Mouse (Mus musculus): ENCODE measurements around the gene Ehbp1l1. TPM values are rescaled to one million over a fixed set of nuclear protein-coding genes. Genes with fewer than 3 reads are reported as not detected.
"Not testable (repeated sequence)": the region's sequence is repeated elsewhere in the genome, so short reads cannot be mapped to it uniquely, and the experiment has no call there.

Gene Ehbp1l1
- total RNA-seq, 2 experiments from 2014 or later: 140 to 149 TPM

DNA sequence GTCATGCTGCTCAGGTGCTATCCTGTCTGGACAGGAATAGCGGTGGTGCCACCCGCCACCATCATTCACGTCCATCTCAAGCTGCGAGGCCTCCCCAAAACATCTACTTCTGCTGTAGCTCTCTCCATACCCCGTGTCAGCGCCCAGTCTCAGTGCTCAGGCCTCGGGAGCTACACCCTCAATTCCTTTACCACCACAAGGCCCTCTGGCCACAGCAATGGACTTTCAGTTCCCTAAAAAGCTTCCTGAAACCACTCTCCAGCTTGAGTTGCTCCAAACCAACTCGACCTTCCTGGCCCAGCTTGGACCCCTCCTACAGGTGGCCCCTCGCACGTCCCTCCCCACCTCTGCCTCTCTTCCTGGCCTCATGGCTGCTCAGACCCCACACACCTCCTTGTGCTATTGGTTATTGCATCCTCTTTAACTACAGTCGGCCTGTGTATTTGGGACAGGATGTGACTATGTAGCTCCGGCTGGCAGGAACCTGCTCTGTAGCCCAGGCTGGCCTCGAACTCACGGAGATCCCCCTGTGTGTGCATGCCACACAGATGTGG, 14.1 kb downstream of the Ehbp1l1 start:
- intact Hi-C loops (cut with DNase I): loop anchor here (1.0 to 5.0 kb wide), 4 partner anchors 16 to 165 kb away; partner anchors contain the start of genes Frmd8 and Slc25a45
- no peak for DNase-seq (ENCODE audit: low spot score)

DNA sequence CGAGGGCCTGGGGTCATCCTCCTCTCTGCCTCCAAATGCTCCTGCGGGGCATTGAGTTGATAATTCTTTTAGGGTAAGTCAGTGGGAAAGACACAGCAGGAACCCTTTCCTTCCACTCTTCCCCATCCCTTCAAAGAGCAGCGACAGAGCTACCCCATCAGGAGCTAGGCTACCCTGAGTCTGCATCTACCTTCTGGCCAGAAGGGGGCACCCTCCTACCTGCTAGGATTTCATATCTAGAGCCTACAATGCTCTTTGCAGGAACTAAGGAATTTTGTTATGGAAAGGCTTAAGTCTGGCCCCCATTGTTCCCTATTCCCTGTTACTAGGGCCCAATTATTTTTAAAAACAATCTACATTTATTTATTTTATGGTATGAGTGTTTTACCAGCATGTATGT, 14.9 kb downstream of the Ehbp1l1 start:
- intact Hi-C loops (cut with DNase I): loop anchor here (1.0 to 5.0 kb wide), 4 partner anchors 17 to 166 kb away; partner anchors contain the start of genes Frmd8 and Slc25a45
- no peak for DNase-seq (ENCODE audit: low spot score)

- intact Hi-C loops (cut with DNase I): loop anchor here (2.0 to 5.0 kb wide), 2 partner anchors 18 to 167 kb away; partner anchors contain the start of genes Frmd8 and Slc25a45
- no peak for DNase-seq (ENCODE audit: low spot score)
Observed at GRCm38 (mm10) chr19:5710581-5710980, 15.5 kb downstream of the Ehbp1l1 start.

GRCm38 (mm10) chr19:5710068-5710467, 16.0 kb downstream of the Ehbp1l1 start:
- intact Hi-C loops (cut with DNase I): loop anchor here (2.0 to 5.0 kb wide), 2 partner anchors 17 to 167 kb away; partner anchors contain the start of genes Frmd8 and Slc25a45
- no peak for DNase-seq (ENCODE audit: low spot score)

DNA sequence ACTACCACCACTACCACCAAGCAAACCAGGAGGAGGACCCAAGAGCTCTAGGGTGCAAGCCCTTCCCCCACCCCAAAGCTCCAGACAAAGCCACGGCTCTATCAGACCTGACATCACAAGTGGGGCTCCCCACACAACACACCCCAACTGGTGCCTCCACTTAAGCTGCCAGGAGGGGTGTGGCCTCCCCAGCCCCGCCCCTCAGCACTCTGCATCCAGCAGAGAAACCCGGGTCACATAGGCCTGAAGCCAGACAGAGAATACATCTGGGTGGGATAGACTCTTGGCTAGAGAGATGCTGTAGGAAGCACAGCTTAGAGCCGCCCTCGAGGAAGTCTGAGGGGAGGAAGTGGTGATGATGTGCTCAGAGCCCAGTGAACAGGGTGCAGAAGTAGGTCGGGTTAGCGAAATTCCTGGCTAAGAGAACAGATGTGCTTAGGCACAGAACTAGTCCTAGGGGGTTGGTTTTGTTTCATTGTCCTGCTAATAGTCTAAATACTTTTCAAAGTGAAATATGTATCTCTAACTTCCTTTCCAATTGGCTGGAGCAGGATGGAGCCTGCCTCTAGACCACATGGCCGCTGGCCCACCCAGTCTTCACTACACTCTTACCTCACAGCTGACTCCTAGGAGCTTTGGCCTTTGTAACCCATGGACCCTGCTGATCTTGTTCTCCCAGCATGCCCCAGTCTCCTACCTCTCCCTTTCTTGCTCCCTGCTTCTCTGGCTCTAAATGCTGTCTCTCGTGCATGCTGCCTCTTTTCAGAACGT, 21.1 kb downstream of the Ehbp1l1 start:
- intact Hi-C loops (cut with DNase I): no loop called here
- DNase-seq (ENCODE audit: low spot score): no peak

GRCm38 (mm10) chr19:5704163-5704800, 21.8 kb downstream of the Ehbp1l1 start, which contains the start of gene Kcnk7:
Kcnk7 (plus strand) TSS chr19:5704367.
- DNase-seq (ENCODE audit: low spot score): no peak
- intact Hi-C loops (cut with DNase I): no loop called here

- DNase-seq (ENCODE audit: low spot score): no peak
- intact Hi-C loops (cut with DNase I): no loop called here
Observed at GRCm38 (mm10) chr19:5695849-5696462, 30.2 kb downstream of the Ehbp1l1 start.

DNA sequence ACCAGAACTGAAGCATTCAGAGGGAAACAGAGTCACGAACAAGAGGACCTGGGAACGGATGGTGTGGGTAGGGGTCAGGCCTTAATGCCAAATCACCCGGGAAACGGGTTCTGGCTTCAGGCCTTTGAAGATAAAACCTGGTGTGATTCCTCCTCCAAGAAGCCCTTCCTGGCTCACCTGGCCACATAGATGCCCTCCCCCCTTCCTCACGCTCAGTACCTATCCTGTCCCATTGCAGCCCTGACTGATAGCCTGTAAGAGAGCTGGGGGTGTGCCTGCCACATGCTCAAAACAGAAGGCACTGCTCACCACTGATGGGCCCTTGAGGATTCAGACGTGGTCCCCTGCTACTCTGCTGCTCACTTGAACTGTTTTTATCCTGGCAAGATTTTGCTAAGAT, 32.3 kb downstream of the Ehbp1l1 start:
- intact Hi-C loops (cut with DNase I): loop anchor here (2.0 kb wide), 2 partner anchors 17 to 55 kb away; no protein-coding TSS in a partner anchor

DNA sequence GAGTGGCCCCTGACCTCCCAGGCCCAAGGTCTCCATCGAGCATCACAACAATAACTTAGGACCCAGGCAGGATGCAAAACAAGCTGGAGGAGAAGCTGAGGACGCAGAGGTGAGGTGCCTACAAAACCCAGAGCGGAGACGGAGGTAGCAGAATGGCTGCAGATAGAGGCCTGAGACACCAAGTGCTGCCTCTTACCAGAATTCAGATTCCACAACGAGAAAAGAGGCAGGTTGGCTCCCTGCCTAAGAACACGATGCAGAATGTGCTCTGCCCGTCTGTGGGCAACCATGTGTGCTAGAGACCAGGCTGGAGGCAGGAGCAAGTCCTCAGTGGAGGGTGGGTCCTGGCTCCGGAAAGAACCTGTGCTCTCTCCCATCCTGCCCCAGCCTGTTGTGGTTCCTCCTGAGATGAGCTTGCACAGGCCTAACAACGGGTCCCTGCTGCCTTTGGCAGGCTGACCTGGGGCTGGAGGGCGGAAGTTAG, 33.2 kb downstream of the Ehbp1l1 start:
- intact Hi-C loops (cut with DNase I): loop anchor here (2.0 kb wide), 2 partner anchors 18 to 54 kb away; no protein-coding TSS in a partner anchor

More for the DNA sequence above, 32.3 kb downstream of the Ehbp1l1 start:
- no peak for DNase-seq (ENCODE audit: low spot score)

GRCm38 (mm10) chr19:5692086-5692912, 33.8 kb downstream of the Ehbp1l1 start:
- intact Hi-C loops (cut with DNase I): loop anchor here (2.0 kb wide), 2 partner anchors 19 to 53 kb away; no protein-coding TSS in a partner anchor
- peak; percentile 78 for DNase-seq (ENCODE audit: low spot score)

More for the DNA sequence above, 33.2 kb downstream of the Ehbp1l1 start:
- no peak for DNase-seq (ENCODE audit: low spot score)

DNA sequence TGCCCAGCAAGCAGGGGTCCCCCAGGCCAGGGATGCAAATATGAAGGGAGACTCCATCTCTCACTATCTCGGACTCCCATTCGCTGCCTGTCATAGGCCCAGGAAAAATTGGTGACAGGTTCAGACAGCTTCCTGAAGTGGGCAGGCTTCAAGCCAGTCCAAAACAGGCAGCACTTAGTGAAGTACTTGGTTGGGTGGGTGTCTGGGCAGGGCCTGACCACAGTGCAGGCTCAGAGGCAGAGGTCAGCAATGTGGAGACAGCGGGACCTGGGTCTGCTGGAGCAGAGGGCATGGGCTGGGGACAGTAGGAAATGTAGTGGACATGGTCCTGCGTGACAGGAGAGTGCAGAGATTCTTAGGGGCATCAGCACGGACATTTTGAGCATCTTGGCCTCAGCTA, 34.5 kb downstream of the Ehbp1l1 start:
- DNase-seq (ENCODE audit: low spot score): no peak
- intact Hi-C loops (cut with DNase I): loop anchor here (1.0 kb wide), 1 partner anchor 36 kb away; no protein-coding TSS in a partner anchor

- intact Hi-C loops (cut with DNase I): no loop called here
- DNase-seq (ENCODE audit: low spot score): no peak
Observed at GRCm38 (mm10) chr19:5690343-5690735, 35.8 kb downstream of the Ehbp1l1 start.

- peak; percentile 89 for DNase-seq (ENCODE audit: low spot score)
- intact Hi-C loops (cut with DNase I): no loop called here
Observed at GRCm38 (mm10) chr19:5689565-5690342, 36.4 kb downstream of the Ehbp1l1 start.

GRCm38 (mm10) chr19:5689088-5689428, 37.1 kb downstream of the Ehbp1l1 start:
- intact Hi-C loops (cut with DNase I): no loop called here
- DNase-seq (ENCODE audit: low spot score): no peak

GRCm38 (mm10) chr19:5688200-5689087, 37.7 kb downstream of the Ehbp1l1 start, which contains the start of the genes Map3k11 and Pcnx3:
Map3k11 (plus strand) TSS chr19:5688742.
Pcnx3 (minus strand) TSS chr19:5688908.
- peak; percentile 97 for DNase-seq (ENCODE audit: low spot score)
- intact Hi-C loops (cut with DNase I): no loop called here

DNA sequence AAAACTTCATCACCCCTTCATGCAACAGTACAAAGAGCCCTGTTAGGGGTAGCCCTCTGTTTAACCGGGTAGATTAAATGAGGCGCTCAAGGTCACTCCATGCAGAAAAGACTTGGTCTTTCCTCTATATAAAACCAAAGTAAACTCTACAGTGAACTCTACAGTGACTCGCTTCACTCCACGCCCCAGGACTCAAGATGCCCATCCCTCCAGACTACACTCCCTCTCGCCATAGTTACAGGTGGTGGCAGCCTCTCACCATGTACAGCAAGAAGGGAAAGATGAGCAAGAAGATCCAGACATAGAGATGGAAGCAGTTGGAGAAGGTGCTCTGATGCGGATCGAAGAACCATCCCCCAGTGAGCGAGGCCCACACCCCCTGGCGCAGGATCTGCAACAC, 38.4 kb downstream of the Ehbp1l1 start:
- intact Hi-C loops (cut with DNase I): loop anchor here (2.0 kb wide), 1 partner anchor 23 kb away; no protein-coding TSS in a partner anchor
- DNase-seq (ENCODE audit: low spot score): no peak

DNA sequence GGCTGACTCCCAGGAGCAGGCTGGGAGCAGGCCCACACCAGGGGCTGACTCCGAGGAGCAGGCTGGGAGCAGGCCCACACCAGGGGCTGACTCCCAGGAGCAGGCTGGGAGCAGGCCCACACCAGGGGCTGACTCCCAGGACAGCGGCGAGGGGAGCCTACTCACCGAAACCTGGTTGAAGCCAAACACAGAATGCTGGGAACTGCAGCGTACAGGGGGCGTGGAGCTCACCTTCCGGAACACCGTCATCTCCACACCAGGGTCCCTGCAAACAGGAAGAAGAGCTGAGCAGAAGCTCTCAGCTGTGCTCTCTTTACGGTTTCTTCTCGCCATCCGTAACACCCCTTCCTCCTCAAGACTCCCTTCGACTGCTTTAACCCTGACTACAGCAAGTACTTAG, 39.2 kb downstream of the Ehbp1l1 start:
- not testable (repeated sequence) for DNase-seq (ENCODE audit: low spot score)
- intact Hi-C loops (cut with DNase I): loop anchor here (2.0 kb wide), 1 partner anchor 22 kb away; no protein-coding TSS in a partner anchor
